Mouse (Mus musculus): ENCODE measurements at regions not wholly inside any gene's neighbourhood (a gene's known extent, or its start where the extent isn't known, plus 50 kb on each side); places are given as distances from the start of the nearest gene placed in this dataset.

DNA sequence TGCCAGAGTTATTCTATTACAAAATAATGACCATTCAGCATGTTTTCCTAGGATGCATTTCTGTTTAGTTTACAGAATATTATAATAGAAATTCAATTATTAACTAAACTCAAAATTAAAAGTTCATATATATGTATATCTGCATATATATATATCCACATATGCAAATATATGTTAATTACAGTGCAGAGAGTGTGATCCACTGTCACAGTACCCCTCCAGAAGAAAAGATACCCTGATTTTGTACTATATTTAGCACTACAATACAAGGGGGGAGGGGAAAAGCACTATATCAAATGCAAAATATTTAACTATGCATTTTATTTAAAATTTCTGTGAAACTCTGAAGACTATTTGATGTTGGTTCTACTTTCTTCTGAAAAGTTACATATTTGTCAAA, 265.4 kb upstream of the Cdh19 start:
- no peak for TF ChIP-seq MAFK (IDR thresholded peaks at IDR 0.05; ENCODE audit: insufficient read depth, low read depth, low read length)
- TF ChIP-seq HCFC1 (IDR thresholded peaks at IDR 0.05; ENCODE audit: borderline replicate concordance, insufficient read depth, low read length), result no peak
- no peak for TF ChIP-seq ZNF384 (IDR thresholded peaks at IDR 0.05; ENCODE audit: low read depth, low read length)
